Mouse (Mus musculus) frontal cortex, postnatal 25 days (tissue): ENCODE data around the gene Grm3.

ENCODE experiments used
- DNase-seq, 2 experiments: peaks; one replicate each; pipeline ENCODE4 v3.0.0; 2022; ENCODE audit warnings: low spot score in 2 of 2

Grm3 gene

DNA sequence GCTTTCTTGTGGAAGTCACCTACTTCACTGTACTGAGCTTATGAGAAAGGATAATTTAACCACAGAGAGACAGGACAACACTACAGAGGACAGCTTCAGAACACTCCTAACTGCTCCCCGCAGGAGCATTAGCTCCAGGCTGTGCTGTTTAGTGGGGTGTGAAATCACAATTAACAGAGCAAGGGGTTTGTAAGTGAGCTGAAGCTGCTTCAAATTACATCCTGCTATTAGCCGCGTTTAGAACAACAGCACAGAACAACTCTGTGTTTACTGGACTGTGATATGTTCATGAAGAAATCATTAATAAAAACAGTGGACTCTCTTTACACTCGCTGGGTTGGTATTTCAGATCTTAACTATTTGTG is 101.9 kb downstream of the Grm3 start:
- no peak for DNase-seq

DNA sequence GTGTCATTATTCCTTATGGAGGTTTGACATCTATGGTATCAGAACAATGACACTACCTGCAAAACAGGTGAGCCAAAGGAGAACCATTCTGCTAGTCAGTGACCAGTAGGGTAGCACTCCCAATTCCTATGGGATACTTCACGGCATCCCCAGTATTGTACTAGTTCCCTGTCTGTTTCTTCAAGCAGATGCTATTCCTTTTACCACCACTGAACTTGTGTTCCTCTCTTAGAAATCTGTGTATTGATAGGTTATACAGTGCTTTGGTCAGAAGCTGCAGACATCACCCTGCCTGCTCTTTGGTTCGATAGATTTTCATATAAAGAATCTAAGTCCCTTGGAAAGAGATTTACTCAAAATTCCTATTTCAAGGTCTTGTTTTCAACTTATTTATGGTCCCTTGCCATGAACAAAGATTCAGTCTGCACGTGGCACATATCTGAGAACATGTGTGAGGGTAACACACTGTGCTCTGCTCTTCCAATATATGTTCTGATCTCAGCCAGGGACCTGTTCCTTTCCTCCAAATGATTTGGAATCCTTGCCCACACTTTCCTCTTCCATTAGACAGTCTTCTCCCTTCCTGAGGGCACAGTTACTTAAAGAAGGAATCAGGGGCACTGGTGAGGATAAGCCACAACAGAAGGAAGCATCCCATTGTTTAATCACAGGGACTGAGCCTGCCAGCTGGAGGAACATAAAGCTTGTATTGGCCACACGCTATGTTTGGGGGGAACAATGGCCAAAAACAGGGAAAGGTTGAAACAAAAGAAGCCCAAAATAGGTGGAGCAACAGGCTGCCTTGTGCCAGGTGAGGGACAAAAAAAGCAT is 102.5 kb downstream of the Grm3 start:
- DNase-seq: no peak

DNA sequence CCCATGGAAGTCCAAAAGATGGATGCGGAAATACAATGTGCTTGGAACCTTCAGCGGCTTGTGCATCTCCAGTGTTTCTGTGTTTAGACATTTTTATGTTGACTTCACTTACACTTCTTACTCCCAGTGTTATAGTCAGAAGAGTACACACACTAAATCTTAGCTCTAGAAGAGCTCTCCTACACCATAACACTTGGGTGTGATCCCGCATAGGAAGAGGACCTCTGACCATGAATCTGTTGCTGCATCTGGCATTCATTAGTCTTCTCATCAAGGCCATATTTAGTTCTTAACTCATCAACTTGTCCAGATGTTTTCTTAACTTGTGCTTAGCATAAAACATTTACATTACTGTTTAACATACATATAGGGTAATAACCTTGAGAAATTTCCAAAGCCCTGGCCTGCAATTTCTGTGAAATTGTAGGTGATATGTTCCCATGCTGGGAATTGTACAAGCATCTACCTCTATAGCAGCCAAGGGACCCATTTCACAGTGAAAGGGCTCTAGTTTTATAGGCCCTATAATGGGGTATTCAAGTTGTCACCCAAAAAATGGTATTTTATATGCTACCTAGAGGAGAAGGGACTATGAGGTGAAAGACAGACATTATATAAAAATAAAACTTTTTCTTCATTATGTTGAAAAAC is 103.4 kb downstream of the Grm3 start:
- DNase-seq: no peak

DNA sequence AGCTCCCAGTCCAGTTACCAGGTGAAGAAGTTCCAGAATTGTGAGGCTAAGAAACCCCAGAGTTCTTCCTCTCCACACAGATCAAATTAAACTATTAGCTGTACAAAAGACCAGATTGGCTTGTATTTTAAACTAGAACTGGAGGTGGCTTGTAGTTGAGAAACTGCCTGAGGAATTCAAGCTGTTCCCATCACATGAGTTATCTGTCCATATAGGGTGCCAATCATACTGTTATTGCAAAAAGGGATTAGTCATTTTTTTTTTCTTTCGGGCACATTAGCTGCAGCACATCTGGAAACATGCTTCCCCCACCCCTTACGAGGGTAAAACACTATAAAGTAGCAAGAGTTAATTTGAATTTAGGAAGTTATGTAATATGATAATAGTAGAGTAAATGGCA is 145.9 kb downstream of the Grm3 start:
- no peak for DNase-seq

DNA sequence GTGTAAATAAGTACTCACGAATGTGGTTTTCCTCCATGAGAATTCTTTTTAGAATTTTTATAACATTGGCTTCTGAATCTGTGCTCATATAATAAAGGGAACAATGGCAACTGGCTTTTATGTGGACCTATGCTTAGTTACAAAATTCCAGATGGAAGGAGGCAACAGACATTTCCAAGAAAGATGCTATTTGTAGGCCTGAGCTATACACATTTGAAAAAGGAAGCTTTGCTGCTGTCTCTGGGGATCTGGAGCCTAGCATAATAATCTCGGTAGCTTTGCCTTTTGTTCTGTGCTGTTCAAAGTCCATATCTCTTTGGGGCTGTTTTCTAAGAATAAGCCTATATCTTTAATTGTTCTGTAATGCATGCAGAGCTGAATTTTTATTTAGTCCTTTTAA is 146.4 kb downstream of the Grm3 start:
- no peak for DNase-seq

DNA sequence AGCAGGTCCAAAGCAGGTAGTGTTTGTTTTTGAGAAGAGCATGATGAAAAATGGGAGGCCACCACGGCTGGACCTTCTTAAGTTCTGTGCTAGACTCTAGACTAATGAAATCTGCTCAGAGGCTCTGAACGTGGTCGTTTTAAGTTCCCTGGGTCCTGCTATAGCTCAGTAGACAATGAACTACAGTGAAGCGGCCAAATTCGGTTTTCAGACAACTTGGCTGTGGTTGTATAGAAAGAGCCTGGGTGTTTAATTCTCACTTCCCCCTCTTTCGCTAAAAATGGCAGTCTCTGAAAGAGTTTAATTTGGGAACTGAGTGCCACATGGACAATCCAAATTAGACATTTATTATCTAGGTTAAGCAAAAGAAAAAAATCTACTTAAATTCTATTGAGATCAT is 154.0 kb downstream of the Grm3 start:
- peak in 1 of 2 experiments; percentile 13 for DNase-seq

DNA sequence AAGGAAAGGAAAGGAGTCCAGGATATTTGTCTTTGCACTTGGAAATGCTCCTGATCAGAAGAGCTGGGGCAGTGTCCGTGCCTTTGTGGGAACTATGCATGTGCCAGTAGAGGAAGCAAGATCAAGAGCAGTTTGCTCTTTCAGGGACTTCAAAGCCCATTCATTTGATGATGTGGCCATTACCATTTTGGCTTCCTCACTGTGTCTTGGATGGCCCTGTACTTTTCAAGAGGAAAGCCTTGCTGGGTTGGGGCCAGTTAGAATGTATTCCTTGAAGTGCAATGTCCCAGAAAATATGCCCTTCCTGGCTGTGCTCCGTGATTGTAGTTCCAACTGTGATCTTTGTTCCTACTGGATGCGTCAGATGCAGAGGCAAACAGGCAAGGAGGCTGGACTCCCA is 167.3 kb downstream of the Grm3 start:
- DNase-seq: no peak

DNA sequence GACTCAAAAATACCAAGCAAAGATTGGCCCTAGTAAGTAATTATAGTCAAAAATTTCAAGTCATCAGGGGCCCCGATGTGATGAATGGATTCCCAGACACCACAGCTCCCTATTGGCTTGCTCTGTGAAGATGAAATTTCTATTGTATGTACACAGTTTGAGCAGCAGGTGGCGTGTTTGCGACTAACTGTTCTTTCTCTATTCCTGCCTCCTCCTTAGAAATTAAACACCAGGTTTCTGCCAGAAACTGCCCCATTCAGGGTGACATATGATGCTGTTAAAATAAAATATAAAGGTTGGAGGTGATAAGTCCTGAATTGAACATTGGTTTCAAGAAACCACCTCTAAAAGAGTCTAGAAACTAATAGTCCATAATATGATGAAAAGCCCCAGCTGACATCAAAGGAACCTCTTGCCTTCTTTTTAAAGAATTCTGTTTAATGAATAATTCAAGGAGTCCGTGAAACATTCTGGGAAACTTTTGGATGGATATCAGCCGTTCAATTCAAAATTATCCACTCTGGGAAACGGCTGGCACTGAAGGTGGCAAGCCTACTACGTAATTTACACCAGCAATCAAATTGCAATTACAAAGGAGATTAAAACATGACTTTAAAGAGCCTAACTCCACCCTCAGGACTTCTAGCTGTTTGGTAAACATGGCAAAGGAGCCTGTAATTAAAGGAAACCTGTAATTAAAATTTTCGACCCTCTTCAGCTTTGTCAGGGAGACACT is 184.0 kb downstream of the Grm3 start:
- no peak for DNase-seq

DNA sequence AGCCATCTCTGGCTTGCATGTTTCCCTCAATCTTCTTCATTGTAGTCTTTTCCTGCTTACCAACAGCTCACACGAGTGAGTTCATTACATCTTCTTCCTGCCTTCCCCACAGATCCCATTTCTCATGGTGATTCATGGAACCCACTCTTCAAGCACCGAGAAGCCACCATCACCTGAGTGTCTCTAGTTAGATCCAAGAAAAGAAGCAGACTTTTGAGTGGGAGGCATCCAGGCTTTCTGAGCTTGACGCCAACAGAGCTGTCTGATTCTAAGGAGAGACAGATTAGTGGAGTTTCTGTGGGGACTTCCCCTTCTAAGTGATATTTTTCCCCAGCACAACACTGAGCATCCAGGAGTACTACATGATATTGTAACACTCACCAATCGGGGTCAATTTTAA is 199.5 kb downstream of the Grm3 start:
- DNase-seq: no peak

DNA sequence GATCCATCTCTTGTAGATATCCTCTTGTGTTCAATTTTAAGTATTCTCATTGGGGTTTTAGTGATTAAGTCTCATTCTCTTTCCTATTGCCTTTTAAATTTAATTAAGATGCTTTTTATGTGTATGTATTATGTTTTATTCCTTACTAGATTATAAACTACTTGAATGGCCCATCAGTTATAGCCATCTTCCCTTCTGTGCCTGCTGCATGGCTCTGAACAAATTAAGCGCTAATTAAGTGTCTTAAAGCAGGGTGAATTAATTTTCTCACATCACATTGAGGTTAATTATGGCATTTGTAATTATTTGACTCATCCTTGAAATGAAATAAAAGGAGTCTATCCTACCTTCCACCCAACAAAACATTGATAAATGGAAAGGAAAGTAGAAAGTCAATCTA is 213.9 kb downstream of the Grm3 start:
- no peak for DNase-seq

DNA sequence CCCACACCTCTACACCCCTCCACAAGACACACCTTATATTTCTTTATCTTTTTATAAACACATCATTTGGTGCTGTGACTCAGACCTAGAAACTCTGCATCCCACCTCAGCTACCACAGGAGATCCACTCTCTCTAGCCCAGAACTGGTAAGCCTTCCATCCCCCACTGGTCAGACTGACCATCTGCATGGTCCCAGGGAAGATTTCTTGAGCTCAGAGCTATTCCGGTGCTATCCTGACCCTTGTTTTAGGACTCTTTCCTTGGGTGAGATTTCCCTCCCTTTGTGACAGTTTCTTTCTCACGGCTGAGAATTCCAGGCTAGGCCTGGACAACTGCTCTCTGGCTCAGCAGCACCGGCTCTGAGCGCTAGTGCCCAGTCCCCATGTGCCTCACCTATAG is 227.7 kb downstream of the Grm3 start:
- no peak for DNase-seq

DNA sequence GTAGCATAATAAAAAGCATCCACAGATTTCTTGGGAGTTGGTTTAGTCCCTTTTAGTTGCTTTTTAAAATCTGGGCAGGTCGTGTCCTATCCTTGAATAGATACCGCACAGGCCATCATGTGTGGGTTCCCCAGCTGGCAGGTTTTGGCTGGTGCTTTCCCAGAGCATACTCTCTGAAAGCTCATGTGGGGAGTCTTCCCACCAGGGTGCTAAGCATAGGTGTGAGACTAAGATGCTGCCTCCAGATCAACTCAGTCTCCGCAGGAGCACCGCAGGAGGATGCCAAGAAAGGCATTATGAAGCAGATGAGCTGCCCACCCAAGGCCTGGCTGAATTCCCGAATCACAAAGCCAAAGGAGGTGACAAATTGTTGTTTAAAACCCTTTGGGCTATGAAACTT is 229.5 kb downstream of the Grm3 start:
- peak; percentile 27 to 46 for DNase-seq

DNA sequence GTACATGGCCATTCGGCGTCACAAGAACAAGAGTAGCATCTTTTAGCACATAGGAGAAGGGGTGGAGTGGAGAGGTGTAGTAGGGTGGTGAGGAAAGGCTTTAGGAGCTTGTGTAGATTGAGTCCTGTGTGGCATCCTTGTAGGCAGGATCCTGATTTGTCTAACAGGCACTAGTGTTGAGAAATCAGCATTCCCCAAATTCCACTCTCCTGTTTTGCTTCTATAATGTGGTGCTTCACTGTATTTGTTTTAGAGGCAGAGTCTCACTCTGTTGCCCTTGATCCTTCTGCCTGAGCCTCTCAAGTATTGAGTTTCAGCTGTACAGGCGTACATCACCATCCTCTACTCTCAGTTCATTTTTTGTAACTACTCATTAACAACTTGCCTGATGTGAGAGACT is 247.4 kb downstream of the Grm3 start:
- no peak for DNase-seq

DNA sequence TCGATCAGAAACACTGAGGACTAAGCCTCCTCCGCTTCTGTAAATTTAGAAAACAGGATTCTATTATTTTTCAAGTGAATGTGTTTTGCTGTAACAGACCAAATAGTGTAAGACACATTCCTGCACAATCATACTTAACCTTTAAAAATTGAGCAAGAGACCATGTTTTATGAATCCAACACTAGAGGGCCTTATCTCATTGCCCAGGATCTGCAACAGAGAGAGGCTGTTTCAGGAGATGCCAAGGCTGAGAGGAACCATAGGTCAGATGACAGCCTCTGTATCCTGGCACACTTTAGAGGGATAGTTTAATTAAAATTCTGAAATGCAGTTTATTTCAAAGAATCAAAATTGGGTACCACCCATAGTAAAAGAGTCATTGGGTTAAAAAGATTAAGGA is 271.7 kb downstream of the Grm3 start:
- DNase-seq: no peak

- DNase-seq: peak; percentile 15 to 42
Observed at GRCm38 (mm10) chr5:9449570-9449969, 275.4 kb downstream of the Grm3 start.

GRCm38 (mm10) chr5:9448931-9449330 is 276.0 kb downstream of the Grm3 start:
- DNase-seq: no peak

- no peak for DNase-seq
Observed at GRCm38 (mm10) chr5:9446146-9446545, 278.8 kb downstream of the Grm3 start.
